Mouse (Mus musculus): ENCODE data around the gene Snrpd2. TPM values are rescaled to one million over a fixed set of nuclear protein-coding genes. Genes with fewer than 3 reads are reported as not detected.

The Snrpd2 gene
- polyA plus RNA-seq, 1 experiment: 19.0 TPM

- no peak overlapping the region for H3K27ac ChIP-seq (ENCODE audit: insufficient read depth, low read length)
- H3K27me3 ChIP-seq (ENCODE audit: control insufficient read depth, insufficient read depth, low read length): peaks cover 5% of the 10 kb centered on the region; the same call in 1 of the 2 replicates
- TF ChIP-seq POLR2A (IDR thresholded peaks at IDR 0.05; ENCODE audit: low read depth, low read length) (no peak), CTCF (IDR thresholded peaks at IDR 0.05; ENCODE audit: extremely low read depth, insufficient read depth, insufficient read length, insufficient replicate concordance) (peak; percentile 93)
- 6% methylated on average over 30 of the region's 30 CpGs for WGBS
- peaks cover 7% of the 10 kb centered on the region for H3K36me3 ChIP-seq (ENCODE audit: control insufficient read depth, insufficient read depth, low read length)
- peak overlapping the region; percentile 20; the same call in 1 of the 2 replicates for H3K4me3 ChIP-seq (ENCODE audit: extremely low read depth, insufficient read depth, insufficient read length)
- DNase-seq (ENCODE audit: low read depth in 1 of 2, low spot score in 2 of 2): peak; percentile 71 to 90
- H3K4me1 ChIP-seq (ENCODE audit: control insufficient read depth, insufficient read depth, insufficient read length): peaks cover 3% of the 10 kb centered on the region
These were observed 7.8 kb downstream of the Snrpd2 start for GRCm38 (mm10) chr7:19157160-19157800.

GRCm38 (mm10) chr7:19158601-19159000 lies 9.1 kb downstream of the Snrpd2 start:
- H3K36me3 ChIP-seq (ENCODE audit: control insufficient read depth, insufficient read depth, low read length): peaks cover 3% of the 10 kb centered on the region; the same call in 1 of the 2 replicates
- H3K27ac ChIP-seq (ENCODE audit: insufficient read depth, low read length): no peak overlapping the region
- TF ChIP-seq CTCF (IDR thresholded peaks at IDR 0.05; ENCODE audit: extremely low read depth, insufficient read depth, insufficient read length, insufficient replicate concordance) (no peak), POLR2A (IDR thresholded peaks at IDR 0.05; ENCODE audit: low read depth, low read length) (no peak)
- no peak for DNase-seq (ENCODE audit: low read depth in 1 of 2, low spot score in 2 of 2)
- 83% methylated on average over 11 of the region's 11 CpGs for WGBS
- H3K4me1 ChIP-seq (ENCODE audit: control insufficient read depth, insufficient read depth, insufficient read length): peaks cover 3% of the 10 kb centered on the region
- H3K4me3 ChIP-seq (ENCODE audit: extremely low read depth, insufficient read depth, insufficient read length): no peak overlapping the region
- H3K27me3 ChIP-seq (ENCODE audit: control insufficient read depth, insufficient read depth, low read length): peaks cover 5% of the 10 kb centered on the region; the same call in 1 of the 2 replicates

DNA sequence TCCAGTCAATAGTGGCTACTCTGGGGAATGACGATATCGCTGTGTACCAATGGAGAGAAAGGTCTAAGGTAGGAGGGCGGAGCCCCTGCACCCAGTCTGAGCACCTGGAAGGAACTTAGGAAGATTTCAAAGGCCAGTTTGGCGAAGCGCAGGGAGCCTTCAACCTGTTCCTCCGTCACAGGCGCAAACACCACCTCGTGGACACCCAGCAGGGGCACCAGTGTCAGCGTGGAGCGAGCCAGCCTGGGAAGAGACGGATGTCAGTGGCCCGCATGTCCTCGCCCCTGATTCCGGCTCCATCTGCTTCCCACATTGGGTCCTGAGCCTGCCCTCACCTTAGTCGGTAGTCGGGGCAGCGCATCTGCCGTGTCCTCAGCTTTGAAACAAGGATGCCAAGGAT lies 9.9 kb downstream of the Snrpd2 start:
- TF ChIP-seq POLR2A (IDR thresholded peaks at IDR 0.05; ENCODE audit: low read depth, low read length): no peak
- TF ChIP-seq CTCF (IDR thresholded peaks at IDR 0.05; ENCODE audit: extremely low read depth, insufficient read depth, insufficient read length, insufficient replicate concordance): no peak
- whole genome bisulfite sequencing: 33% methylated on average over 18 of the region's 18 CpGs
- no peak overlapping the region for H3K4me3 ChIP-seq (ENCODE audit: extremely low read depth, insufficient read depth, insufficient read length)
- H3K4me1 ChIP-seq (ENCODE audit: control insufficient read depth, insufficient read depth, insufficient read length): peaks cover 3% of the 10 kb centered on the region
- DNase-seq (ENCODE audit: low read depth in 1 of 2, low spot score in 2 of 2): no peak
- H3K27ac ChIP-seq (ENCODE audit: insufficient read depth, low read length): no peak overlapping the region
- peaks cover 5% of the 10 kb centered on the region; the same call in 1 of the 2 replicates for H3K27me3 ChIP-seq (ENCODE audit: control insufficient read depth, insufficient read depth, low read length)
- peaks cover 3% of the 10 kb centered on the region; the same call in 1 of the 2 replicates for H3K36me3 ChIP-seq (ENCODE audit: control insufficient read depth, insufficient read depth, low read length)

DNA sequence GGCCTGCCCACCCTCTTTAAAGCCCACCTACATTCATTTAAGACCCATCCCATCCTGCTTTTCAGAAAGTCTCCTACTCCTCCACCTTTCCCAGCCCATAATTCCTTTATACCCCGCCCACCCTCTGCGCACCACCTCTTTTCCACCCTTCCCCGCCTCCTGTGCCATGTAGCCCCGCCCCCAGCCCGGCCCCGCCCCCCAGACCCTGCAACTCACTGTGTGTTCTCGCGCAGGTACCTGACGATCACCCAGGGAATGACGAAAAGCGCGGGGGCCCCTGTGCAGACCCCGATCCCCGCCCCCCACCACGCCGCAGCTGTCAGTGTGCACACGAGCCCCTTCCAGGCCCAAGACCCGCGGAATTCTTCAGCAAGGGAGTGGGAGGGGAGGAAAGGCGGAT lies 10.6 kb downstream of the Snrpd2 start:
- H3K4me1 ChIP-seq (ENCODE audit: control insufficient read depth, insufficient read depth, insufficient read length): peaks cover 3% of the 10 kb centered on the region
- no peak overlapping the region for H3K4me3 ChIP-seq (ENCODE audit: extremely low read depth, insufficient read depth, insufficient read length)
- DNase-seq (ENCODE audit: low read depth in 1 of 2, low spot score in 2 of 2): no peak
- peaks cover 1% of the 10 kb centered on the region; the same call in 1 of the 2 replicates for H3K36me3 ChIP-seq (ENCODE audit: control insufficient read depth, insufficient read depth, low read length)
- no peak for TF ChIP-seq POLR2A (IDR thresholded peaks at IDR 0.05; ENCODE audit: low read depth, low read length)
- no peak overlapping the region for H3K27ac ChIP-seq (ENCODE audit: insufficient read depth, low read length)
- 3% methylated on average over 20 of the region's 20 CpGs for WGBS
- peaks cover 6% of the 10 kb centered on the region; the same call in 1 of the 2 replicates for H3K27me3 ChIP-seq (ENCODE audit: control insufficient read depth, insufficient read depth, low read length)

DNA sequence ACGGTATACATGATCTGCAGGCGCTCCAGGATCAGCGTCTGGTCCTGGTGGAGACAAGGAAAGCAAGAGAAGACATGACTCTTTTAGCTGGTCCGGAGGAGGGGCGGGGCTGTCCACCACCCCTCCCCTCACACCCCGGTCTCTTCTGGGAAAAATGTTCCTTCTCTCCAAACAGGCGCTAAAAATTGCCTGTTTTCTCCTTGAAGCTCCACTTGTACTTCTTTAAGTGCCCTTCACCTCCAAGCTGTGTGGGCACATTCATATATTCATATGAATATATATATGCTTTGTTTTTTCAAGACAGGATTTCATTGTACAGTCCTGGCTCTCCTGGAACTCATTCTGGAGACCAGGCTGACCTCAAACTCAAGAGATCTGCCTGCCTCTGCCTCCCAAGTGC lies 13.4 kb downstream of the Snrpd2 start:
- no peaks in the 10 kb centered on the region for H3K4me1 ChIP-seq (ENCODE audit: control insufficient read depth, insufficient read depth, insufficient read length)
- no peak for DNase-seq (ENCODE audit: low read depth in 1 of 2, low spot score in 2 of 2)
- TF ChIP-seq CTCF (IDR thresholded peaks at IDR 0.05; ENCODE audit: extremely low read depth, insufficient read depth, insufficient read length, insufficient replicate concordance): no peak
- no peak for TF ChIP-seq POLR2A (IDR thresholded peaks at IDR 0.05; ENCODE audit: low read depth, low read length)
- H3K4me3 ChIP-seq (ENCODE audit: extremely low read depth, insufficient read depth, insufficient read length): no peak overlapping the region
- H3K27me3 ChIP-seq (ENCODE audit: control insufficient read depth, insufficient read depth, low read length): peaks cover 7% of the 10 kb centered on the region; the same call in 1 of the 2 replicates
- WGBS: 86% methylated on average over 7 of the region's 7 CpGs
- H3K27ac ChIP-seq (ENCODE audit: insufficient read depth, low read length): no peak overlapping the region
- no peaks in the 10 kb centered on the region for H3K36me3 ChIP-seq (ENCODE audit: control insufficient read depth, insufficient read depth, low read length)

GRCm38 (mm10) chr7:19163752-19164151 lies 14.2 kb downstream of the Snrpd2 start:
- no peaks in the 10 kb centered on the region for H3K36me3 ChIP-seq (ENCODE audit: control insufficient read depth, insufficient read depth, low read length)
- no peak overlapping the region for H3K4me3 ChIP-seq (ENCODE audit: extremely low read depth, insufficient read depth, insufficient read length)
- peaks cover 7% of the 10 kb centered on the region; the same call in 1 of the 2 replicates for H3K27me3 ChIP-seq (ENCODE audit: control insufficient read depth, insufficient read depth, low read length)
- H3K27ac ChIP-seq (ENCODE audit: insufficient read depth, low read length): no peak overlapping the region
- H3K4me1 ChIP-seq (ENCODE audit: control insufficient read depth, insufficient read depth, insufficient read length): no peaks in the 10 kb centered on the region
- DNase-seq (ENCODE audit: low read depth in 1 of 2, low spot score in 2 of 2): no peak
- WGBS: 49% methylated on average over 12 of the region's 12 CpGs
- TF ChIP-seq POLR2A (IDR thresholded peaks at IDR 0.05; ENCODE audit: low read depth, low read length) (no peak), CTCF (IDR thresholded peaks at IDR 0.05; ENCODE audit: extremely low read depth, insufficient read depth, insufficient read length, insufficient replicate concordance) (no peak)

GRCm38 (mm10) chr7:19164189-19164588 lies 14.7 kb downstream of the Snrpd2 start:
- H3K27ac ChIP-seq (ENCODE audit: insufficient read depth, low read length): no peak overlapping the region
- peaks cover 7% of the 10 kb centered on the region; the same call in 1 of the 2 replicates for H3K27me3 ChIP-seq (ENCODE audit: control insufficient read depth, insufficient read depth, low read length)
- TF ChIP-seq CTCF (IDR thresholded peaks at IDR 0.05; ENCODE audit: extremely low read depth, insufficient read depth, insufficient read length, insufficient replicate concordance) (no peak), POLR2A (IDR thresholded peaks at IDR 0.05; ENCODE audit: low read depth, low read length) (no peak)
- DNase-seq (ENCODE audit: low read depth in 1 of 2, low spot score in 2 of 2): no peak
- no peaks in the 10 kb centered on the region for H3K36me3 ChIP-seq (ENCODE audit: control insufficient read depth, insufficient read depth, low read length)
- WGBS: 5% methylated on average over 6 of the region's 6 CpGs
- H3K4me3 ChIP-seq (ENCODE audit: extremely low read depth, insufficient read depth, insufficient read length): no peak overlapping the region
- H3K4me1 ChIP-seq (ENCODE audit: control insufficient read depth, insufficient read depth, insufficient read length): no peaks in the 10 kb centered on the region

Measured in spleen, adult 2 months (tissue).